Mouse (Mus musculus) hindbrain, embryonic 10.5 days (tissue): ENCODE data around the gene Tmco5. TPM values are rescaled to one million over a fixed set of nuclear protein-coding genes. Genes with fewer than 3 reads are reported as not detected.
"Not testable (repeated sequence)": the region's sequence is repeated elsewhere in the genome, so short reads cannot be mapped to it uniquely, and the experiment has no call there.

Experiments
- DNase-seq: peaks from one replicate; pipeline ENCODE4 v3.0.0-alpha.2; 2017; ENCODE audit warnings: low spot score
- H3K27ac ChIP-seq: fragments of 300-500 bp; sonication (generic); 2 replicates; pipeline ENCODE4 v1.5.1; 2016; ENCODE audit warnings: mild to moderate bottlenecking, moderate library complexity
- H3K27me3 ChIP-seq: fragments of 300-500 bp; sonication (generic); 2 replicates; pipeline ENCODE4 v1.6.1; 2016; ENCODE audit warnings: mild to moderate bottlenecking; ENCODE audit not compliant: poor library complexity, insufficient read depth, severe bottlenecking
- H3K36me3 ChIP-seq: fragments of 300-500 bp; sonication (generic); 2 replicates; pipeline ENCODE4 v1.6.1; 2016; ENCODE audit warnings: mild to moderate bottlenecking, moderate library complexity
- H3K4me1 ChIP-seq: fragments of 300-500 bp; sonication (generic); replicated peaks from 2 replicates; pipeline ENCODE4 v1.6.1; 2016; ENCODE audit warnings: mild to moderate bottlenecking
- H3K4me3 ChIP-seq: fragments of 300-500 bp; sonication (generic); 2 replicates; pipeline ENCODE4 v1.5.1; 2016; ENCODE audit warnings: mild to moderate bottlenecking, moderate library complexity
- H3K9me3 ChIP-seq: fragments of 300-500 bp; sonication (generic); 2 replicates; pipeline ENCODE4 v1.6.1; 2016; ENCODE audit warnings: mild to moderate bottlenecking, moderate library complexity
- WGBS: fragments of 180-500 bp; shearing (Covaris S2); methylation state at CpG from one replicate; pipeline ENCODE4 v1.1.7; 2016; 5-methylcytosine and 5-hydroxymethylcytosine counted together
- polyA plus RNA-seq: library from polyadenylated mRNA; unstranded; fragments of >200 nt; fragmentation: Nextera tagmentation; extraction: Ambion mirVana; gene quantifications from 2 replicates; pipeline ENCODE4 v1.2.1, GENCODE M21; 2016

The Tmco5 gene
- polyA plus RNA-seq, 1 experiment from 2014 or later, result not detected

- H3K36me3 ChIP-seq, DNase-seq, H3K4me3 ChIP-seq, H3K4me1 ChIP-seq, H3K27me3 ChIP-seq, H3K27ac ChIP-seq, H3K9me3 ChIP-seq: not testable (repeated sequence)
- 94% methylated on average over 1 of the region's 1 CpGs for WGBS
Observed at GRCm38 (mm10) chr2:116934236-116934635, 55.7 kb downstream of the Tmco5 start.

- Histone ChIP-seq H3K4me3 (no peak overlapping the region), H3K4me1 (peaks cover 8% of the 10 kb centered on the region; the same call in 1 of the 2 replicates), H3K36me3 (no peaks in the 10 kb centered on the region), H3K27me3 (no peaks in the 10 kb centered on the region), H3K9me3 (no peaks in the 10 kb centered on the region), H3K27ac (no peak overlapping the region)
- no peak for DNase-seq
Observed at GRCm38 (mm10) chr2:116934776-116935175, 56.3 kb downstream of the Tmco5 start.

- Histone ChIP-seq H3K27me3 (no peaks in the 10 kb centered on the region), H3K36me3 (no peaks in the 10 kb centered on the region), H3K9me3 (no peaks in the 10 kb centered on the region), H3K27ac (no peak overlapping the region), H3K4me3 (no peak overlapping the region), H3K4me1 (peaks cover 8% of the 10 kb centered on the region; the same call in 1 of the 2 replicates)
- no peak for DNase-seq
- 50% methylated on average over 2 of the region's 2 CpGs for WGBS
Observed at GRCm38 (mm10) chr2:116936371-116936770, 57.9 kb downstream of the Tmco5 start.

GRCm38 (mm10) chr2:116937166-116937565 is 58.7 kb downstream of the Tmco5 start:
- no peak for DNase-seq
- H3K4me1 ChIP-seq, result peaks cover 8% of the 10 kb centered on the region; the same call in 1 of the 2 replicates
- no peak overlapping the region for H3K27ac ChIP-seq
- no peaks in the 10 kb centered on the region for H3K9me3 ChIP-seq
- H3K27me3 ChIP-seq, result no peaks in the 10 kb centered on the region
- H3K4me3 ChIP-seq, result no peak overlapping the region
- no peaks in the 10 kb centered on the region for H3K36me3 ChIP-seq
- 95% methylated on average over 1 of the region's 1 CpGs for WGBS

GRCm38 (mm10) chr2:116941816-116942215 is 63.3 kb downstream of the Tmco5 start:
- H3K9me3 ChIP-seq, result no peaks in the 10 kb centered on the region
- no peaks in the 10 kb centered on the region for H3K36me3 ChIP-seq
- DNase-seq, result no peak
- WGBS, result 92% methylated on average over 3 of the region's 3 CpGs
- no peaks in the 10 kb centered on the region for H3K27me3 ChIP-seq
- no peak overlapping the region for H3K27ac ChIP-seq
- H3K4me1 ChIP-seq, result peaks cover 8% of the 10 kb centered on the region
- no peak overlapping the region for H3K4me3 ChIP-seq

Other genes starting within 250 kb of the Tmco5 start
- 8.9 and 12.1 TPM in 2 replicates for gene Spred1, start 242.7 kb downstream of the Tmco5 start, polyA plus RNA-seq